Mouse (Mus musculus): ENCODE measurements around the gene Cnnm1.

DNA sequence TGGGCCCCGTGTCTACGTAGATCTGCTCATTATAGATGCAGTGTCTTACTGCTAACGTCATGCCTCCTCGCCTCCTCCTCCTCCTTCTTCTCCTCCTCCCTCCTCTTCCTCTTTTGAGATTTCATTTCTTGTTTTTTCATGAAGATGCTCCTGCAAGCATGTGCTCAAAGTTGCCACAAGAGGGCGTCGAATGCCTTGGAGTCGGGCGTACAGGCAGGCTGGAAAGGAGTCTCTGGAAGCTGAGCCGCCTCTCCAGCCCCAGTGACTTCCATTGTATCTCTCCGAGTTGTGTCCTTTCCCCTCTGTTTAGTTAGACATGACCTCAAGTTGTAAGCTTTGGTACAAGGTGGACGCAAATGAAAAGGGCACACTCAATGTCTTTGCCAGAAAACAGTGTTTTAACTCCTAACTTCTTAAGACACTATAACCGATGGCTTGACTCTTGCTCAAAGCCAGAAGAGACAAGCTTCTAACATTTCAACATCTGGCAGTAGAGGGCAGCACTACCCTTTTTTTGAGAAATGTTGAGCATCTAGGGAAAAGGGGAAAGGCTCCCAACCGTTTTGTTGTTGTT, 90.0 kb downstream of the Cnnm1 start:
- no peak for TF ChIP-seq MAX (IDR thresholded peaks at IDR 0.05; ENCODE audit: low read depth)
- TF ChIP-seq POLR2A (IDR thresholded peaks at IDR 0.05; ENCODE audit: insufficient read length, low read depth), result no peak
- TF ChIP-seq POLR2AphosphoS2 (IDR thresholded peaks at IDR 0.05; ENCODE audit: insufficient read length, low read depth), result no peak
- TF ChIP-seq USF1 (IDR thresholded peaks at IDR 0.05; ENCODE audit: low read depth), result no peak
- TF ChIP-seq CEBPB (IDR thresholded peaks at IDR 0.05; ENCODE audit: insufficient read depth, poor library complexity, severe bottlenecking), result no peak
- TF ChIP-seq MYOG (IDR thresholded peaks at IDR 0.05; ENCODE audit: control insufficient read depth in 1 of 3, insufficient read depth in 1 of 3, insufficient read length in 2 of 3, low read depth in 2 of 3), result no peak
- no peak for TF ChIP-seq TCF3 (IDR thresholded peaks at IDR 0.05; ENCODE audit: insufficient read length, low read depth)
